Mouse (Mus musculus) midbrain, embryonic 12.5 days (tissue): ENCODE measurements around the gene Rps6kl1. TPM values are rescaled to one million over a fixed set of nuclear protein-coding genes. Genes with fewer than 3 reads are reported as not detected.
A peak's percentile ranks its signal among the peaks of the same experiment; 100 is the strongest.

Source experiments
- ATAC-seq: fragments of 200-750 bp; cut with Nextera tagmentation; 2 replicates; pipeline ENCODE4 v1.8.0; 2017; ENCODE audit warnings: low read depth, moderate TSS enrichment, moderate library complexity; ENCODE audit not compliant: low FRiP score
- H3K27ac ChIP-seq: fragments of 300-500 bp; sonication (generic); replicated peaks from 2 replicates; pipeline ENCODE4 v1.5.1; 2016; ENCODE audit warnings: mild to moderate bottlenecking
- H3K27me3 ChIP-seq: fragments of 300-500 bp; sonication (generic); 2 replicates; pipeline ENCODE4 v1.6.1; 2016; ENCODE audit warnings: mild to moderate bottlenecking
- H3K36me3 ChIP-seq: fragments of 300-500 bp; sonication (generic); 2 replicates; pipeline ENCODE4 v1.6.1; 2016
- H3K4me1 ChIP-seq: fragments of 300-500 bp; sonication (generic); 2 replicates; pipeline ENCODE4 v1.6.1; 2016
- H3K4me2 ChIP-seq: fragments of 300-500 bp; sonication (generic); replicated peaks from 2 replicates; pipeline ENCODE4 v1.6.1; 2016; ENCODE audit warnings: mild to moderate bottlenecking, moderate library complexity
- H3K4me3 ChIP-seq: fragments of 300-500 bp; sonication (generic); 2 replicates; pipeline ENCODE4 v1.5.1; 2016; ENCODE audit warnings: mild to moderate bottlenecking
- H3K9ac ChIP-seq: fragments of 300-500 bp; sonication (generic); replicated peaks from 2 replicates; pipeline ENCODE4 v1.6.1; 2016; ENCODE audit warnings: mild to moderate bottlenecking, moderate library complexity
- H3K9me3 ChIP-seq: fragments of 300-500 bp; sonication (generic); 2 replicates; pipeline ENCODE4 v1.6.1; 2016; ENCODE audit warnings: mild to moderate bottlenecking
- WGBS: fragments of 180-500 bp; shearing (Covaris S2); methylation state at CpG from one replicate; pipeline ENCODE4 v1.1.7; 2016; 5-methylcytosine and 5-hydroxymethylcytosine counted together
- polyA plus RNA-seq: library from polyadenylated mRNA; unstranded; fragments of >200 nt; fragmentation: Nextera tagmentation; extraction: Ambion mirVana; gene quantifications from 2 replicates; pipeline ENCODE4 v1.2.1, GENCODE M21; 2016

The Rps6kl1 gene
- polyA plus RNA-seq, 1 experiment from 2014 or later = 6.1 TPM

DNA sequence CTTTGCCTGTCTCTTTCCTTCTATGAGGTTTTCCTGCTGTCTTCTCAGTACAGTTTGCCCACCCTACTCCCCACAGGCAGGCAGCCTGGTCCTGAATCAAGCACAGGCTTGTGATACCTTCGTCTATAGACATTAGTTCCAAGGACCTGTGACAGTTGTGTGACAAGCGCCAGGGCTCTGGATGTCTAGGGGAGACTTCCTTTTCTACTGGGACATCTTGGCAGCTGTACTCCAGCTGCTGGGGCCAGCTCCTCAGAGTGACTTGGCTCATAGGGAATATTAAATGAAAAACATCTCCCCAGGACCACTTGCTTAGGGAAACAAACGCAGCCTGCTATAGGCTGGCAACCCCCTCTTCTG lies 19.9 kb upstream of the Rps6kl1 start:
- H3K4me3 ChIP-seq = no peak overlapping the region
- no peak overlapping the region for H3K27ac ChIP-seq
- peaks cover 18% of the 10 kb centered on the region for H3K4me1 ChIP-seq
- WGBS = 83% methylated on average over 3 of the region's 3 CpGs
- no peak overlapping the region for H3K4me2 ChIP-seq
- ATAC-seq = no peak
- no peaks in the 10 kb centered on the region for H3K9me3 ChIP-seq
- no peak overlapping the region for H3K9ac ChIP-seq
- peaks cover 7% of the 10 kb centered on the region for H3K27me3 ChIP-seq
- H3K36me3 ChIP-seq = no peaks in the 10 kb centered on the region

DNA sequence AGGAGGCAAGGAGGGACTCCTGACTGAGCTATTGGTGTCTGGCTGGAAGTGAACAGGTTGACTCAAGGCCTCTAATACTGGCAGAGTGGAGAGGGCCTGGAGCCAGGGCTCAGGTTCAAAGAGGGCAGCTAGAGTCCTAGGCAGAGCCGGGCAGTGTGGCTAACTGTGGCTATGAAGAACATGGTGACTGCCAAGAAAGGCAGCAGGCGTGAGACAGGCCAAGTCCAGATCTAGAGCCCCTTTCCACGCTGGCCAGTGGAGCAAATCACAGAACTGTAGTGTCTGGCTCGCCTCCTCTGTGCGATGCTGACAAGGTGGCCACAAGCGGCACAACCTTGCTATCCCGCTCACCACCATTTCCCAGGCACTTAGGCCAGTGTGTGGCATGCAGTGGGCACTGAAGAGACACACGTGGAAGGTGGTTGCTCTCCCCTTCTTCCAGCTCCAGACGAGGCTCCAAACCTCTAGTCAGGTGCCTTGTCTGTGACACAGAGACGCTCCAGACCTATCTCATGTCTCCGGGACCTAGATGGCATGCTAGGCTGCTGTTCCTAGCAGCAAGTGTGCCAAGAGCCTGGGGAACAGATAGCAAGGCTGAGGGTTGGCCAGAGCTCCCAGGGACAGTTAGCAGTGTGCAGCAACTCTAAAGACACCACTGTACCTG lies 19.4 kb upstream of the Rps6kl1 start:
- no peak overlapping the region for H3K4me3 ChIP-seq
- no peak overlapping the region for H3K27ac ChIP-seq
- H3K4me1 ChIP-seq = peaks cover 13% of the 10 kb centered on the region
- no peaks in the 10 kb centered on the region for H3K9me3 ChIP-seq
- H3K36me3 ChIP-seq = no peaks in the 10 kb centered on the region
- 87% methylated on average over 11 of the region's 11 CpGs for WGBS
- no peak overlapping the region for H3K9ac ChIP-seq
- no peak for ATAC-seq
- H3K4me2 ChIP-seq = no peak overlapping the region
- H3K27me3 ChIP-seq = peaks cover 7% of the 10 kb centered on the region

- no peaks in the 10 kb centered on the region for H3K9me3 ChIP-seq
- peaks cover 7% of the 10 kb centered on the region for H3K27me3 ChIP-seq
- H3K36me3 ChIP-seq = no peaks in the 10 kb centered on the region
- H3K4me1 ChIP-seq = peaks cover 8% of the 10 kb centered on the region
- no peak overlapping the region for H3K27ac ChIP-seq
- H3K4me2 ChIP-seq = peak overlapping the region; percentile 38; the same call in 1 of the 2 replicates
- ATAC-seq = no peak
- 51% methylated on average over 3 of the region's 3 CpGs for WGBS
- H3K4me3 ChIP-seq = no peak overlapping the region
- no peak overlapping the region for H3K9ac ChIP-seq
Measured at GRCm38 (mm10) chr12:85169877-85170276, 18.8 kb upstream of the Rps6kl1 start.

- Histone ChIP-seq H3K4me1 (0 out of 2 replicates have a peak, but pooled peaks cover 6% of the 10 kb centered on the region), H3K27me3 (peaks cover 7% of the 10 kb centered on the region), H3K27ac (no peak overlapping the region), H3K9me3 (no peaks in the 10 kb centered on the region), H3K4me3 (peak overlapping the region; percentile 20; the same call in 1 of the 2 replicates), H3K9ac (no peak overlapping the region; the same call in 1 of the 2 replicates), H3K4me2 (peak overlapping the region; percentile 38), H3K36me3 (no peaks in the 10 kb centered on the region)
- 24% methylated on average over 27 of the region's 27 CpGs for WGBS
- ATAC-seq = peak; percentile 68
Measured at GRCm38 (mm10) chr12:85169117-85169858, 18.2 kb upstream of the Rps6kl1 start.

DNA sequence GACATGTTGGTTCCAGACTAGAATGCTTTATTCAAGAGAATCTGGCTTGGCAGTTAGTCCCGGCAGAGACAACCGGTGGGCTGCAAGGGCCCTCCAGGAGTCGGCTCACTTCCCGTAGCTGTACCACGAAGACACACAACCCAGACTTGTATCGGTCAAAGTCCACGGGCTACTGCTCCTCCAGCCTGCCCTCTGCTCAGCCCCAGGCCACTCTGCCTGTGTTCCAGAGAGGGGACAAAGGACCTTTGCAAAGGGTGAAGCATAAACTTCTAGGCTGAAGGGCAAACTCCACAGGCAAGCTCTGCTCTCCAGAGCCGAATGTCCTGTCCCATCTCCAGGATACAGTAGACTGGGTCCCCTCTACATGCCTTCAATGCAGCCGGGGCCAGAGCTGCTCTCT lies 15.6 kb upstream of the Rps6kl1 start:
- no peak overlapping the region for H3K4me2 ChIP-seq
- H3K9ac ChIP-seq = no peak overlapping the region
- H3K9me3 ChIP-seq = no peaks in the 10 kb centered on the region
- 84% methylated on average over 9 of the region's 9 CpGs for WGBS
- H3K27me3 ChIP-seq = peaks cover 7% of the 10 kb centered on the region
- H3K4me3 ChIP-seq = no peak overlapping the region
- 0 out of 2 replicates have a peak, but pooled peaks cover 6% of the 10 kb centered on the region for H3K4me1 ChIP-seq
- H3K27ac ChIP-seq = no peak overlapping the region
- no peak for ATAC-seq
- no peaks in the 10 kb centered on the region for H3K36me3 ChIP-seq

GRCm38 (mm10) chr12:85164996-85165395 lies 13.9 kb upstream of the Rps6kl1 start:
- Histone ChIP-seq H3K4me2 (no peak overlapping the region), H3K27me3 (peaks cover 4% of the 10 kb centered on the region; the same call in 1 of the 2 replicates), H3K36me3 (no peaks in the 10 kb centered on the region), H3K9me3 (no peaks in the 10 kb centered on the region), H3K9ac (no peak overlapping the region), H3K27ac (no peak overlapping the region), H3K4me3 (no peak overlapping the region), H3K4me1 (0 out of 2 replicates have a peak, but pooled peaks cover 6% of the 10 kb centered on the region)
- 89% methylated on average over 5 of the region's 5 CpGs for WGBS
- no peak for ATAC-seq

GRCm38 (mm10) chr12:85159592-85159991 lies 8.5 kb upstream of the Rps6kl1 start:
- no peaks in the 10 kb centered on the region for H3K9me3 ChIP-seq
- no peaks in the 10 kb centered on the region for H3K4me1 ChIP-seq
- H3K4me2 ChIP-seq = no peak overlapping the region
- no peak overlapping the region for H3K4me3 ChIP-seq
- WGBS = 72% methylated on average over 5 of the region's 5 CpGs
- H3K9ac ChIP-seq = no peak overlapping the region
- no peak for ATAC-seq
- no peaks in the 10 kb centered on the region for H3K27me3 ChIP-seq
- H3K27ac ChIP-seq = no peak overlapping the region
- no peaks in the 10 kb centered on the region for H3K36me3 ChIP-seq

DNA sequence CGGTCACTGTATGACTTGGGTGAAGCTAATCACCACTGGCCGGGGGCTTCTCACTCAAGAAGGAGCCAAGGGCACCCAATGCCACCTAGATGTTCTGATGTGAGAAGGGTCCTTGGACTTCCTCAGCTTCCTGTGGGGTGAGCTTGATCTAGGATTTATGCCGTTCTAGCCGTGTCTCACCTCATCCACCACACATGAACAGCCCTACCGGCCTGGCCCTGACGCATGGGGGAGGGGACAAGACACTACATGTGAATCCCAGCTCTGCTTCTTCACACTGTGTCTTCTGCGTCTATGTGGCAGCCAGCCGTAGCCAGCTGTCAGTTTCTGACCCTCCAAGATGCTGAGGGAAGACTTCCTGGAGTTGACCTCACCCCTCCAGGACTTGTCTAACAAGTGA lies 7.7 kb upstream of the Rps6kl1 start:
- no peak overlapping the region for H3K4me2 ChIP-seq
- H3K36me3 ChIP-seq = no peaks in the 10 kb centered on the region
- no peaks in the 10 kb centered on the region for H3K4me1 ChIP-seq
- no peak overlapping the region for H3K4me3 ChIP-seq
- 86% methylated on average over 8 of the region's 8 CpGs for WGBS
- H3K27ac ChIP-seq = no peak overlapping the region
- no peak overlapping the region for H3K9ac ChIP-seq
- H3K27me3 ChIP-seq = no peaks in the 10 kb centered on the region
- no peaks in the 10 kb centered on the region for H3K9me3 ChIP-seq
- no peak for ATAC-seq

DNA sequence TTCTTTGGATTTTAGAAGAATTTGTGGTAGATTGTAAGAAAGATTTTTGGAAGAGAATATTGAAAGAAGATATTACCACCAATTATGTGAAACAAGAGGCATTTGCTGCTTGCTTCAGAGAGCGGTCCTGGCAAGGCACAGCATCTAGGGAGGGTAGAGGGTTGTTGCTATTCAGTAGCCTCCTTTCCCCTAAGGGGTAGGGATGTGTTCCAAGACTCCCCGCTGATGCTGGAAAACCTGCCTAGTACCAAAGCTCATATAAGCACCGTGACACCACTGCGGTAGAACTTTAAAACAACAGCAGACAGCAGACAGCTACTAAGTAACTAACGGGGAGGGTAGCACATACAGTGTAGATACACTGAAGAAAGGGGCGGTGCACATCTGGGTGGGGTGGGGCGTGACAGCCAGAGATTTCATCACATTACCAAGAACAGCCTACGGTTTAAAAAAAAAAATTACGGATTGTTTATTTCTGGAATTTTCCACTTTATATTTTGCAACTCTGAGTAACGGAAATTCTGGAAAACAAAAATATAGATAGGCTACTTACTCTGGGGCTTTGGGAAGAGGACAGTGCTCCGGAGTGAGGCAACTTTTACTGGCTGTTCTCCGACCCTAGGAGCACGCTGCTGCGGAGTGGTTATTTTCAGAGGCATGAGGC lies 6.9 kb upstream of the Rps6kl1 start:
- Histone ChIP-seq H3K9me3 (no peaks in the 10 kb centered on the region), H3K36me3 (no peaks in the 10 kb centered on the region), H3K27ac (no peak overlapping the region), H3K27me3 (no peaks in the 10 kb centered on the region), H3K9ac (no peak overlapping the region), H3K4me3 (no peak overlapping the region), H3K4me1 (no peaks in the 10 kb centered on the region), H3K4me2 (no peak overlapping the region)
- ATAC-seq = no peak
- 92% methylated on average over 14 of the region's 14 CpGs for WGBS

DNA sequence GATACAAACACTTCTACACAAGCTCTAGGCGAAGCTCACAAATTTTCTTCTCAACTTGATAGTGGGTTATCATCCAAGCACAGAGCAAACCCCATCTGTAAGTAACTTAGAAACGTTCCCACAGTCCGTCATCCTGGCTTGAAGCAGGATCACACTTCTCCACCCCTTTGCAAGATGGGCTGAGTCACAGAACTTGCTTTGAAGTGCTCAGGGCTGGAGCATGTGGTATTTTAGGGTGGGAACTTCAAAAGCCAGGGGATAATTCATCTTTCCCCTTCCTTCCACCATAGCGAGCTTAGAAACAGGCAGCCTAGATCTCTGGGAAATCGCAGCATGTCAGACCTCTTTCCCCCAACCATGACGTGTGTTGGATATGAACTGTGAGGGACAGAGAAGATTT lies 5.3 kb upstream of the Rps6kl1 start:
- ATAC-seq = no peak
- H3K27me3 ChIP-seq = peaks cover 6% of the 10 kb centered on the region

DNA sequence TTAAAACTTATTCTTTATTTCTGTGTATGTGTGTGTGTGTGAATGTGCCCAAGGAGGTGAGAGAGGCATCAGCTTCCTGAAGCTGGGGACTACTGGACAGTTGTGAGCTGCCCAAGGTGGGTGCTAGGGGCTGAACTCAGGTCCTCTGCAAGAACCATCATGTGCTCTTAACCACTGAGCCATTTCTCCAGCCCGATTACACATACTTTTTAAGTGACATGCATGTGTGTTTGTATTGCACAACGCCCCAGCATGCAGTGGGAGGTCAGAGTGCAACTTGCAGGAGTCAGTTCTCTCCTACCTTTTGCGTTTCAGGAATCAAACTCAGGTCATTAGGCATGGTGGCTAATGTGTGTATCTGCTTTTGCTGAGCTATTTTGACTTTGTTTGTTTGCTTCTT lies 1.9 kb upstream of the Rps6kl1 start:
- Histone ChIP-seq H3K27ac (no peak overlapping the region), H3K4me1 (peaks cover 10% of the 10 kb centered on the region; the same call in 1 of the 2 replicates), H3K4me2 (no peak overlapping the region), H3K36me3 (no peaks in the 10 kb centered on the region), H3K9me3 (no peaks in the 10 kb centered on the region), H3K9ac (no peak overlapping the region), H3K4me3 (no peak overlapping the region), H3K27me3 (peaks cover 31% of the 10 kb centered on the region)
- WGBS = 86% methylated on average over 3 of the region's 3 CpGs
- ATAC-seq = no peak

More for the DNA sequence above, 5.3 kb upstream of the Rps6kl1 start:
- Histone ChIP-seq H3K9ac (no peak overlapping the region), H3K4me1 (no peaks in the 10 kb centered on the region), H3K4me3 (no peak overlapping the region), H3K9me3 (no peaks in the 10 kb centered on the region), H3K4me2 (no peak overlapping the region), H3K27ac (no peak overlapping the region), H3K36me3 (no peaks in the 10 kb centered on the region)
- 84% methylated on average over 6 of the region's 6 CpGs for WGBS
